Mouse (Mus musculus): ENCODE measurements around the gene Bglap3. TPM values are rescaled to one million over a fixed set of nuclear protein-coding genes. Genes with fewer than 3 reads are reported as not detected.
"Not testable (repeated sequence)": the region's sequence is repeated elsewhere in the genome, so short reads cannot be mapped to it uniquely, and the experiment has no call there.

The Bglap3 gene
- polyA plus RNA-seq (2014; fragmentation: Nextera tagmentation; extraction: Ambion mirVana) = 0.28 and 0.30 TPM in 2 replicates

GRCm38 (mm10) chr3:88372643-88373042, at the start of gene Bglap3:
TSS of gene Bglap3 (minus strand) at chr3:88372743.
- H3K9me3 ChIP-seq (ENCODE audit: control insufficient read depth, low read length); H3K4me1 ChIP-seq (replicated peaks; ENCODE audit: control insufficient read depth, insufficient read depth, low read length); ATAC-seq (replicated peaks; ENCODE audit: low FRiP score, low TSS enrichment, low read depth); H3K4me2 ChIP-seq (ENCODE audit: low read length); H3K4me3 ChIP-seq (ENCODE audit: low read depth, low read length); H3K27ac ChIP-seq (ENCODE audit: low read depth); H3K9ac ChIP-seq (ENCODE audit: low read length); H3K36me3 ChIP-seq (ENCODE audit: control insufficient read depth, insufficient read depth, low read length); H3K27me3 ChIP-seq (replicated peaks; ENCODE audit: control insufficient read depth, insufficient read depth, low read length); DNase-seq (ENCODE audit: low spot score): not testable (repeated sequence)
- WGBS = 93% methylated on average over 9 of the region's 9 CpGs

GRCm38 (mm10) chr3:88422020-88422720, 49.6 kb upstream of the Bglap3 start:
- Histone ChIP-seq H3K36me3 (ENCODE audit: control insufficient read depth, insufficient read depth, low read length) (peaks cover 41% of the 10 kb centered on the region), H3K4me2 (ENCODE audit: low read length) (no peak overlapping the region), H3K9ac (ENCODE audit: low read length) (no peak overlapping the region), H3K4me3 (ENCODE audit: low read depth, low read length) (no peak overlapping the region), H3K4me1 (replicated peaks; ENCODE audit: control insufficient read depth, insufficient read depth, low read length) (peaks cover 12% of the 10 kb centered on the region), H3K9me3 (ENCODE audit: control insufficient read depth, low read length) (no peaks in the 10 kb centered on the region), H3K27me3 (replicated peaks; ENCODE audit: control insufficient read depth, insufficient read depth, low read length) (no peaks in the 10 kb centered on the region), H3K27ac (ENCODE audit: low read depth) (no peak overlapping the region)
- no peak for DNase-seq (ENCODE audit: low spot score)
- no peak for ATAC-seq (replicated peaks; ENCODE audit: low FRiP score, low TSS enrichment, low read depth)
- 42% methylated on average over 9 of the region's 9 CpGs for WGBS

- Histone ChIP-seq H3K4me3 (ENCODE audit: low read depth, low read length) (no peak overlapping the region), H3K9ac (ENCODE audit: low read length) (no peak overlapping the region), H3K27ac (ENCODE audit: low read depth) (no peak overlapping the region), H3K4me1 (replicated peaks; ENCODE audit: control insufficient read depth, insufficient read depth, low read length) (peaks cover 12% of the 10 kb centered on the region), H3K27me3 (replicated peaks; ENCODE audit: control insufficient read depth, insufficient read depth, low read length) (no peaks in the 10 kb centered on the region), H3K4me2 (ENCODE audit: low read length) (no peak overlapping the region), H3K36me3 (ENCODE audit: control insufficient read depth, insufficient read depth, low read length) (peaks cover 54% of the 10 kb centered on the region), H3K9me3 (ENCODE audit: control insufficient read depth, low read length) (no peaks in the 10 kb centered on the region)
- ATAC-seq (replicated peaks; ENCODE audit: low FRiP score, low TSS enrichment, low read depth) (no peak), DNase-seq (ENCODE audit: low spot score) (no peak)
- 89% methylated on average over 19 of the region's 19 CpGs for WGBS
These were observed 48.2 kb upstream of the Bglap3 start for GRCm38 (mm10) chr3:88420771-88421170.

GRCm38 (mm10) chr3:88418016-88418415, 45.5 kb upstream of the Bglap3 start:
- Histone ChIP-seq H3K36me3 (ENCODE audit: control insufficient read depth, insufficient read depth, low read length) (peaks cover 75% of the 10 kb centered on the region), H3K9ac (ENCODE audit: low read length) (no peak overlapping the region), H3K27me3 (replicated peaks; ENCODE audit: control insufficient read depth, insufficient read depth, low read length) (no peaks in the 10 kb centered on the region), H3K4me1 (replicated peaks; ENCODE audit: control insufficient read depth, insufficient read depth, low read length) (no peaks in the 10 kb centered on the region), H3K4me3 (ENCODE audit: low read depth, low read length) (no peak overlapping the region), H3K9me3 (ENCODE audit: control insufficient read depth, low read length) (no peaks in the 10 kb centered on the region), H3K27ac (ENCODE audit: low read depth) (no peak overlapping the region), H3K4me2 (ENCODE audit: low read length) (no peak overlapping the region)
- DNase-seq (ENCODE audit: low spot score) (no peak), ATAC-seq (replicated peaks; ENCODE audit: low FRiP score, low TSS enrichment, low read depth) (no peak)
- 69% methylated on average over 6 of the region's 6 CpGs for WGBS

- Histone ChIP-seq H3K27me3 (replicated peaks; ENCODE audit: control insufficient read depth, insufficient read depth, low read length) (no peaks in the 10 kb centered on the region), H3K4me3 (ENCODE audit: low read depth, low read length) (no peak overlapping the region), H3K9ac (ENCODE audit: low read length) (no peak overlapping the region), H3K27ac (ENCODE audit: low read depth) (no peak overlapping the region), H3K9me3 (ENCODE audit: control insufficient read depth, low read length) (no peaks in the 10 kb centered on the region), H3K4me1 (replicated peaks; ENCODE audit: control insufficient read depth, insufficient read depth, low read length) (peaks cover 3% of the 10 kb centered on the region), H3K4me2 (ENCODE audit: low read length) (no peak overlapping the region), H3K36me3 (ENCODE audit: control insufficient read depth, insufficient read depth, low read length) (peaks cover 87% of the 10 kb centered on the region)
- no peak for ATAC-seq (replicated peaks; ENCODE audit: low FRiP score, low TSS enrichment, low read depth)
- WGBS = 56% methylated on average over 4 of the region's 4 CpGs
- DNase-seq (ENCODE audit: low spot score) = no peak
These were observed 43.1 kb upstream of the Bglap3 start for GRCm38 (mm10) chr3:88415668-88416067.

- no peaks in the 10 kb centered on the region for H3K9me3 ChIP-seq (ENCODE audit: control insufficient read depth, low read length)
- no peaks in the 10 kb centered on the region for H3K27me3 ChIP-seq (replicated peaks; ENCODE audit: control insufficient read depth, insufficient read depth, low read length)
- ATAC-seq (replicated peaks; ENCODE audit: low FRiP score, low TSS enrichment, low read depth) (no peak), DNase-seq (ENCODE audit: low spot score) (no peak)
- no peak overlapping the region for H3K4me2 ChIP-seq (ENCODE audit: low read length)
- H3K27ac ChIP-seq (ENCODE audit: low read depth) = no peak overlapping the region
- no peak overlapping the region for H3K4me3 ChIP-seq (ENCODE audit: low read depth, low read length)
- H3K36me3 ChIP-seq (ENCODE audit: control insufficient read depth, insufficient read depth, low read length) = peaks cover 57% of the 10 kb centered on the region
- H3K4me1 ChIP-seq (replicated peaks; ENCODE audit: control insufficient read depth, insufficient read depth, low read length) = peaks cover 17% of the 10 kb centered on the region
- WGBS = 86% methylated on average over 11 of the region's 11 CpGs
- no peak overlapping the region for H3K9ac ChIP-seq (ENCODE audit: low read length)
These were observed 40.1 kb upstream of the Bglap3 start for GRCm38 (mm10) chr3:88412636-88413035.

GRCm38 (mm10) chr3:88411681-88412080, 39.1 kb upstream of the Bglap3 start:
- Histone ChIP-seq H3K27me3 (replicated peaks; ENCODE audit: control insufficient read depth, insufficient read depth, low read length) (no peaks in the 10 kb centered on the region), H3K36me3 (ENCODE audit: control insufficient read depth, insufficient read depth, low read length) (peaks cover 49% of the 10 kb centered on the region), H3K4me3 (ENCODE audit: low read depth, low read length) (no peak overlapping the region), H3K4me1 (replicated peaks; ENCODE audit: control insufficient read depth, insufficient read depth, low read length) (peaks cover 22% of the 10 kb centered on the region), H3K4me2 (ENCODE audit: low read length) (no peak overlapping the region), H3K27ac (ENCODE audit: low read depth) (no peak overlapping the region), H3K9ac (ENCODE audit: low read length) (no peak overlapping the region), H3K9me3 (ENCODE audit: control insufficient read depth, low read length) (no peaks in the 10 kb centered on the region)
- DNase-seq (ENCODE audit: low spot score) (no peak), ATAC-seq (replicated peaks; ENCODE audit: low FRiP score, low TSS enrichment, low read depth) (no peak)
- WGBS = 91% methylated on average over 4 of the region's 4 CpGs

GRCm38 (mm10) chr3:88410645-88411031, 38.1 kb upstream of the Bglap3 start:
- Histone ChIP-seq H3K4me1 (replicated peaks; ENCODE audit: control insufficient read depth, insufficient read depth, low read length) (peaks cover 22% of the 10 kb centered on the region), H3K9me3 (ENCODE audit: control insufficient read depth, low read length) (no peaks in the 10 kb centered on the region), H3K36me3 (ENCODE audit: control insufficient read depth, insufficient read depth, low read length) (peaks cover 39% of the 10 kb centered on the region), H3K9ac (ENCODE audit: low read length) (peak overlapping the region; percentile 89), H3K27ac (ENCODE audit: low read depth) (peak overlapping the region; percentile 94), H3K4me2 (ENCODE audit: low read length) (peak overlapping the region; percentile 66), H3K4me3 (ENCODE audit: low read depth, low read length) (peak overlapping the region; percentile 76), H3K27me3 (replicated peaks; ENCODE audit: control insufficient read depth, insufficient read depth, low read length) (no peaks in the 10 kb centered on the region)
- WGBS = 10% methylated on average over 7 of the region's 7 CpGs
- DNase-seq (ENCODE audit: low spot score) (no peak), ATAC-seq (replicated peaks; ENCODE audit: low FRiP score, low TSS enrichment, low read depth) (no peak)

Data from intestine, embryonic 14.5 days (tissue).